Mouse (Mus musculus) MEL (cell line): ENCODE results near the gene Gadd45gip1.

Experiments used
- CTCF ChIP-seq, 3 experiments: IDR thresholded peaks in 2 of 3; conservative IDR thresholded peaks in 1 of 3; 2 replicates each; pipeline ENCODE4 v1.5.1; 2011 to 2012; ENCODE audit warnings: low read length in 3 of 3, low read depth in 2 of 3, mild to moderate bottlenecking in 2 of 3, improper control_type of control experiment in 1 of 3, inconsistent platforms in 1 of 3, mixed read lengths in 1 of 3, moderate library complexity in 1 of 3; ENCODE audit not compliant: control insufficient read depth in 1 of 3, insufficient read depth in 1 of 3, poor library complexity in 1 of 3, severe bottlenecking in 1 of 3
- EP300 ChIP-seq, 2 experiments: IDR thresholded peaks; 2 replicates each; pipeline ENCODE4 v1.6.1; 2011; ENCODE audit warnings: improper control_type of control experiment in 2 of 2, low read length in 2 of 2, low read depth in 1 of 2, mild to moderate bottlenecking in 1 of 2
- HCFC1 ChIP-seq: IDR thresholded peaks from 2 replicates; pipeline ENCODE4 v1.6.1; 2012; ENCODE audit warnings: low read depth, mild to moderate bottlenecking, inconsistent platforms, low read length, improper control_type of control experiment, moderate library complexity
- NELFE ChIP-seq: IDR thresholded peaks from 2 replicates; pipeline ENCODE4 v1.6.1; 2011; ENCODE audit warnings: low read depth, low read length, improper control_type of control experiment
- NRF1 ChIP-seq: IDR thresholded peaks from 2 replicates; pipeline ENCODE4 v1.6.1; 2014; ENCODE audit warnings: low read depth, mild to moderate bottlenecking, inconsistent platforms, low read length, improper control_type of control experiment, moderate library complexity; ENCODE audit not compliant: poor library complexity, insufficient read depth, severe bottlenecking
- POLR2A ChIP-seq, 2 experiments: IDR thresholded peaks; 2 replicates each; pipeline ENCODE4 v1.6.1; 2011 to 2012; ENCODE audit warnings: low read length in 2 of 2, mild to moderate bottlenecking in 2 of 2, control low read depth in 1 of 2, improper control_type of control experiment in 1 of 2, low read depth in 1 of 2, moderate library complexity in 1 of 2; ENCODE audit not compliant: control insufficient read depth in 1 of 2, insufficient read depth in 1 of 2, poor library complexity in 1 of 2
- RCOR1 ChIP-seq: IDR thresholded peaks from 2 replicates; pipeline ENCODE4 v1.6.1; 2012; ENCODE audit warnings: low read depth, mild to moderate bottlenecking, inconsistent platforms, low read length, improper control_type of control experiment
- ZC3H11A ChIP-seq: IDR thresholded peaks from 2 replicates; pipeline ENCODE4 v1.6.1; 2012; ENCODE audit warnings: low read depth, mild to moderate bottlenecking, inconsistent platforms, low read length, improper control_type of control experiment
- ZMIZ1 ChIP-seq: IDR thresholded peaks from 2 replicates; pipeline ENCODE4 v1.6.1; 2012; ENCODE audit warnings: low read depth, mild to moderate bottlenecking, inconsistent platforms, low read length, improper control_type of control experiment, moderate library complexity

GRCm38 (mm10) chr8:84783919-84784581 lies 47.3 kb upstream of the Gadd45gip1 start:
- TF ChIP-seq RCOR1 (no peak), CTCF (IDR thresholded peaks at IDR 0.05 in 2 of 3, conservative IDR thresholded peaks at IDR 0.05 in 1 of 3; ENCODE audit: control insufficient read depth in 1 of 3, insufficient read depth in 1 of 3, low read depth in 2 of 3, low read length in 3 of 3, poor library complexity in 1 of 3, severe bottlenecking in 1 of 3) (no peak), EP300 (IDR thresholded peaks at IDR 0.05; ENCODE audit: low read depth in 1 of 2, low read length in 2 of 2) (no peak), POLR2A (IDR thresholded peaks at IDR 0.05; ENCODE audit: control insufficient read depth in 1 of 2, insufficient read depth in 1 of 2, low read depth in 1 of 2, low read length in 2 of 2, poor library complexity in 1 of 2) (no peak), ZMIZ1 (no peak), HCFC1 (no peak), ZC3H11A (no peak), NRF1 (no peak), NELFE (no peak)
